Mouse (Mus musculus): ENCODE data around the gene Sema4g.

- no peak for TF ChIP-seq CTCF (IDR thresholded peaks at IDR 0.05; ENCODE audit: borderline replicate concordance, insufficient read depth, low read length)
- TF ChIP-seq POLR2A (IDR thresholded peaks at IDR 0.05; ENCODE audit: low read depth, low read length): no peak
These were observed 13.4 kb downstream of the Sema4g start for GRCm38 (mm10) chr19:45002301-45002700.

Data from embryonic fibroblast, embryonic 13.5 days (primary cell).